Mouse (Mus musculus): ENCODE data around the gene Lrrc3c. TPM values are rescaled to one million over a fixed set of nuclear protein-coding genes. Genes with fewer than 3 reads are reported as not detected.
A peak's percentile ranks its signal among the peaks of the same experiment; 100 is the strongest.

Gene Lrrc3c
- polyA plus RNA-seq, 1 experiment from 2014 or later, result not detected

GRCm38 (mm10) chr11:98583571-98583970 lies 14.5 kb upstream of the Lrrc3c start:
- H3K36me3 ChIP-seq (ENCODE audit: control insufficient read depth, insufficient read depth, low read length), result no peaks in the 10 kb centered on the region
- WGBS, result 24% methylated on average over 3 of the region's 3 CpGs
- no peak overlapping the region for H3K27ac ChIP-seq (ENCODE audit: low read length)
- no peak overlapping the region for H3K4me2 ChIP-seq (ENCODE audit: low read depth, low read length)
- no peak overlapping the region for H3K4me3 ChIP-seq (ENCODE audit: low read length)
- no peak for ATAC-seq (ENCODE audit: low read depth)
- no peaks in the 10 kb centered on the region for H3K9me3 ChIP-seq (ENCODE audit: control insufficient read depth, low read length)
- no peak overlapping the region for H3K9ac ChIP-seq (ENCODE audit: low read length)
- H3K27me3 ChIP-seq (ENCODE audit: control insufficient read depth, insufficient read depth, low read depth, low read length), result no peaks in the 10 kb centered on the region
- peaks cover 26% of the 10 kb centered on the region for H3K4me1 ChIP-seq (replicated peaks; ENCODE audit: control insufficient read depth, insufficient read depth, low read length)

DNA sequence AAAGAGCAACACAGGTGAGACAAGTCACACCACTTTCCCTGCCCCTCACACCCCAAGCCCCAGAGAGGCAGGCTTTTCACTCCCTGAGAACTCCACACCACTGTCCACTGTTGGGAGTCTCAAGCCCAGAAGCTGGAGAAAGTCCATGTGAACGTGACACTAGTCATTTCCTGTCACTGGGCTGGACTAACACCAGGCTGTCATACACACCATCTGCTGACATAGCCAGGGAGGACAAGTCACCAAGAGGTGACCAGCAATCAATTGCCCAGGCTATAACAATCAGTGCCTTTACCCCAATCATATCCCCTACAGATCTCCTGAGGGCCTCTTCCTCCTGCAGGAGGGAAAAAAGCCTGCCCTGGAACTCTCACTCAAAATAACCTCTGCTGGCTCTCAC lies 13.9 kb upstream of the Lrrc3c start:
- no peak overlapping the region for H3K9ac ChIP-seq (ENCODE audit: low read length)
- no peak overlapping the region for H3K4me3 ChIP-seq (ENCODE audit: low read length)
- H3K9me3 ChIP-seq (ENCODE audit: control insufficient read depth, low read length), result no peaks in the 10 kb centered on the region
- 23% methylated on average over 1 of the region's 1 CpGs for WGBS
- H3K4me2 ChIP-seq (ENCODE audit: low read depth, low read length), result no peak overlapping the region
- no peak for ATAC-seq (ENCODE audit: low read depth)
- no peaks in the 10 kb centered on the region for H3K27me3 ChIP-seq (ENCODE audit: control insufficient read depth, insufficient read depth, low read depth, low read length)
- H3K27ac ChIP-seq (ENCODE audit: low read length), result no peak overlapping the region
- peaks cover 32% of the 10 kb centered on the region for H3K4me1 ChIP-seq (replicated peaks; ENCODE audit: control insufficient read depth, insufficient read depth, low read length)
- H3K36me3 ChIP-seq (ENCODE audit: control insufficient read depth, insufficient read depth, low read length), result no peaks in the 10 kb centered on the region

- no peak for ATAC-seq (ENCODE audit: low read depth)
- H3K27me3 ChIP-seq (ENCODE audit: control insufficient read depth, insufficient read depth, low read depth, low read length), result no peaks in the 10 kb centered on the region
- no peak overlapping the region for H3K4me2 ChIP-seq (ENCODE audit: low read depth, low read length)
- no peaks in the 10 kb centered on the region for H3K36me3 ChIP-seq (ENCODE audit: control insufficient read depth, insufficient read depth, low read length)
- WGBS, result 92% methylated on average over 6 of the region's 6 CpGs
- H3K9me3 ChIP-seq (ENCODE audit: control insufficient read depth, low read length), result no peaks in the 10 kb centered on the region
- peaks cover 32% of the 10 kb centered on the region for H3K4me1 ChIP-seq (replicated peaks; ENCODE audit: control insufficient read depth, insufficient read depth, low read length)
- no peak overlapping the region for H3K9ac ChIP-seq (ENCODE audit: low read length)
- H3K27ac ChIP-seq (ENCODE audit: low read length), result no peak overlapping the region
- H3K4me3 ChIP-seq (ENCODE audit: low read length), result no peak overlapping the region
Measured at GRCm38 (mm10) chr11:98584629-98585177, 13.4 kb upstream of the Lrrc3c start.

- Histone ChIP-seq H3K4me3 (ENCODE audit: low read length) (peak overlapping the region; percentile 93), H3K27ac (ENCODE audit: low read length) (peak overlapping the region; percentile 83), H3K4me2 (ENCODE audit: low read depth, low read length) (peak overlapping the region; percentile 95), H3K27me3 (ENCODE audit: control insufficient read depth, insufficient read depth, low read depth, low read length) (no peaks in the 10 kb centered on the region), H3K36me3 (ENCODE audit: control insufficient read depth, insufficient read depth, low read length) (no peaks in the 10 kb centered on the region), H3K4me1 (replicated peaks; ENCODE audit: control insufficient read depth, insufficient read depth, low read length) (peaks cover 32% of the 10 kb centered on the region), H3K9ac (ENCODE audit: low read length) (peak overlapping the region; percentile 92), H3K9me3 (ENCODE audit: control insufficient read depth, low read length) (no peaks in the 10 kb centered on the region)
- ATAC-seq (ENCODE audit: low read depth), result peak; percentile 13
- WGBS, result 1% methylated on average over 22 of the region's 22 CpGs
Measured at GRCm38 (mm10) chr11:98586087-98586891, 11.8 kb upstream of the Lrrc3c start.

DNA sequence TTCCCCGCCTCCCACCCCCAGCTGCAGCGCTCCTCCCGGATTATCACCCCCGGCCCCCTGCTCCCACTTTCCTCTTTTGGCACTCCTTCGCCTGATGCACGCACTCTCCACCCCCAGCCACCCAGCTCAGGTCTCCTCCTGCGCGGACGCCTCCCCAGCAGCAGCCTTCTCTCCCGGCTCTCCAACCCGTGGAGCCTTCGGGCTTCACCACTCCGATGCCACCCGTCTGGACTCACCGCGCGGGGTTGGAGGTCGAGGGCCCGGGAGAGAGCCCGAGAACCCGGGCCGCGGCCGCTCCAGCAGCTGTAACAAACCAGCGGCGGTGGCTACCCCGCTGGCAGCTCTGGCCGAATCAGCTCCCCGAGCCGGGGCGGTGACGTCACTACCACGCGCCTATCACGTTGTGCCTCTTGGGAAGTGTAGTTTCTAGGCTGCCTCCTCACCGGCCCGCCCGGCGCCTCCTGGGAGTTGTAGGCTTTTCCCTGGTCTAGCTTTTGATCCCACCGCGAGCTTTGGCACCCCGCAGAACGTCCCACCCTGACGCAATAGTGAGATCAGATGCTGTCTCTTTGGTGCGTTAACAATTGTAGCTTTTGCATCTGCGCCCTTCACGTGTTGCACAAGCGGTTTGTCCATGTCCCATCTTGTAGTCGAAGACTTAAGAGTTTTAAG lies 11.1 kb upstream of the Lrrc3c start, which contains the start of gene Ormdl3:
TSS of gene Ormdl3 (minus strand) at position 477 of the 672 bp plus-strand sequence.
- Histone ChIP-seq H3K27me3 (ENCODE audit: control insufficient read depth, insufficient read depth, low read depth, low read length) (no peaks in the 10 kb centered on the region), H3K4me2 (ENCODE audit: low read depth, low read length) (peak within 1 kb of the TSS; percentile 95), H3K4me3 (ENCODE audit: low read length) (peak within 1 kb of the TSS; percentile 93), H3K4me1 (replicated peaks; ENCODE audit: control insufficient read depth, insufficient read depth, low read length) (peaks cover 32% of the 10 kb centered on the region), H3K9ac (ENCODE audit: low read length) (peak within 1 kb of the TSS; percentile 92), H3K36me3 (ENCODE audit: control insufficient read depth, insufficient read depth, low read length) (no peaks in the 10 kb centered on the region), H3K27ac (ENCODE audit: low read length) (peak within 1 kb of the TSS; percentile 97), H3K9me3 (ENCODE audit: control insufficient read depth, low read length) (no peaks in the 10 kb centered on the region)
- WGBS, result under 1% methylated on average over 49 of the region's 49 CpGs
- ATAC-seq (ENCODE audit: low read depth), result peak; percentile 95

DNA sequence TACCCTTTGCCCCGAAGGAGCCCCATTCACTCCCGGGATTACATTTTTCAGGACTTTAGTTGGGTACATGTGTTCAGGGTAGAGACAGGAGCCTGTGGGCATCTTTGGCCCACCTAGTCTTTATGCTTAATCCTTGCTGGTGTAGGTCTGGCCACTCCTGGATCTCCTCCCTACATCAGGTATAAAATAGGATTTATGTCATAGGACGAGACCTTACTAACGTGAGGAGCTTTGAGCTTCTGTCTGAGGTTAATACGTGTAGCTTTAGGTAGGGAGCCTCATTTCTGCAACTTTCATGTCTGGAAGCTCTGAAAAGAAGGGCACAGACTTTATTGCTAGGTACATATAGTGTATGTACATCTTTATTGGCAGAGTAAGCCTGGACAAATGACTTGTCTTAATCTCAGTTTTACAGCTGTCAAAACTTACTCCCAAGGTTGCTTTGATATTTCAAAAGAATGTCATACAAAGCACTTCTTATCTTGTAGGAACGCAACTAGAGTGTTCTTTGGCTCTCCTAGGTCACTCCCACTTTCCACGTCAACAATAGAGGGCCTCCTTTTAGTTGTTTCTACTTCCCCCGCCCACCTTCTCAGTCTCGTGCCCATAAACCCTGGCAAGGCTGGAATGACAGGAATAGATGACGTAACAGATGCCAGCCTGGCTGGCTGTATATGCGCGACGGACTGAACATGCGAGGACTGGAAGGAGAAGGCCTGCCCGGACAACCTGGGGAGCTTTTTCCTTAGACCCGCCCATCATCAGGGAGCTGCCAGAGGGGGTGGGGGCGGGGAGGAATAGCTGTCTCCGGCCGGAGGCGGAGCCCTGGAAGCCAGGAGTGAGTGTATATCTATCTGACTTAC lies 10.2 kb upstream of the Lrrc3c start:
- peak; percentile 74 for ATAC-seq (ENCODE audit: low read depth)
- peaks cover 32% of the 10 kb centered on the region for H3K4me1 ChIP-seq (replicated peaks; ENCODE audit: control insufficient read depth, insufficient read depth, low read length)
- H3K27ac ChIP-seq (ENCODE audit: low read length), result peak overlapping the region; percentile 97
- H3K9me3 ChIP-seq (ENCODE audit: control insufficient read depth, low read length), result no peaks in the 10 kb centered on the region
- H3K27me3 ChIP-seq (ENCODE audit: control insufficient read depth, insufficient read depth, low read depth, low read length), result no peaks in the 10 kb centered on the region
- peak overlapping the region; percentile 92 for H3K9ac ChIP-seq (ENCODE audit: low read length)
- 3% methylated on average over 20 of the region's 20 CpGs for WGBS
- peak overlapping the region; percentile 95 for H3K4me2 ChIP-seq (ENCODE audit: low read depth, low read length)
- H3K36me3 ChIP-seq (ENCODE audit: control insufficient read depth, insufficient read depth, low read length), result no peaks in the 10 kb centered on the region
- H3K4me3 ChIP-seq (ENCODE audit: low read length), result peak overlapping the region; percentile 93

DNA sequence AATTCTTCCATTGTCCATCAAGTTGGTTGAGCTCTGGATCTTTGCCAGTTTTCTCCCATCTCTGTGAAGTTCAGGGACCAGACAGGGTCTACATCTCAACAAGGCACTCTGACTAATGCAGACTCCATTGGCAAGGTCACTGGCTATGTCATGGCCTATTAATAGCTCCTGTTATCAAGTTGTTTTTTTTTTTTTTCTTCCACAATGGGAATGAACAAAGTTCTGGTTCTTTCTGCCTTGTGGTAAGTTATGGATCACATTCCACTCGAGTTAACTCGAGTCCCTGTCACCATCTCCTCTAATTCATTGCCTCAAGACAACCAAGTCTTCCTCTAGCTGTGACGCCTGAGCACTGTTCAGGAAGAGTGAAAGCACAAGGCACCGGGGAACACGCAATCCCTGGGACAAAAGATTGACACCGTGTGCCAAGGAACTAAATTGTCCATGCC lies 9.2 kb upstream of the Lrrc3c start:
- H3K9ac ChIP-seq (ENCODE audit: low read length), result peak overlapping the region; percentile 60
- H3K9me3 ChIP-seq (ENCODE audit: control insufficient read depth, low read length), result no peaks in the 10 kb centered on the region
- 58% methylated on average over 6 of the region's 6 CpGs for WGBS
- peaks cover 32% of the 10 kb centered on the region for H3K4me1 ChIP-seq (replicated peaks; ENCODE audit: control insufficient read depth, insufficient read depth, low read length)
- H3K27ac ChIP-seq (ENCODE audit: low read length), result peak overlapping the region; percentile 97
- no peaks in the 10 kb centered on the region; the same call in 1 of the 2 replicates for H3K27me3 ChIP-seq (ENCODE audit: control insufficient read depth, insufficient read depth, low read depth, low read length)
- peak overlapping the region; percentile 95 for H3K4me2 ChIP-seq (ENCODE audit: low read depth, low read length)
- H3K4me3 ChIP-seq (ENCODE audit: low read length), result peak overlapping the region; percentile 93; the same call in 1 of the 2 replicates
- no peaks in the 10 kb centered on the region for H3K36me3 ChIP-seq (ENCODE audit: control insufficient read depth, insufficient read depth, low read length)
- no peak for ATAC-seq (ENCODE audit: low read depth)

DNA sequence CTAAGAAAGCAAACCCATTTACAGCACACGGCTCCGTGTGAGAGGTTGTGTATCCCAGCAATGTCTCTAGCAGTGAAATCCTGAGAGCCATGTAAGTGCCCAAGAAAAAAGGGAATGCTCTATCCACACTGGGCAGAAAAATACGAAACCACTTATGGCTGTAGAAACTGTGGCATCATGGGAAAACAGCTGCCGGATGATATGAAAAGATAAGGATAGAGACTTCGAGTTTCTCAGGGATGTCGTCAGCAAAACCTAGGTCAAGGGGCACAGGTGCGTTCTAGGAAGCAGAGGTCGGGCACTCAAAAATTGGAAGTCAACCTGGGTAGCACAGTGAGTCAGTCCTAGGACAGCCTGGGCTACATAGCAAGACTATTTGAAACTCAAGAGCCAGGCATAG lies 8.8 kb upstream of the Lrrc3c start:
- no peaks in the 10 kb centered on the region; the same call in 1 of the 2 replicates for H3K27me3 ChIP-seq (ENCODE audit: control insufficient read depth, insufficient read depth, low read depth, low read length)
- H3K4me2 ChIP-seq (ENCODE audit: low read depth, low read length), result no peak overlapping the region
- H3K4me1 ChIP-seq (replicated peaks; ENCODE audit: control insufficient read depth, insufficient read depth, low read length), result peaks cover 32% of the 10 kb centered on the region
- 74% methylated on average over 8 of the region's 8 CpGs for WGBS
- no peak overlapping the region; the same call in 1 of the 2 replicates for H3K9ac ChIP-seq (ENCODE audit: low read length)
- no peak for ATAC-seq (ENCODE audit: low read depth)
- no peaks in the 10 kb centered on the region for H3K9me3 ChIP-seq (ENCODE audit: control insufficient read depth, low read length)
- H3K4me3 ChIP-seq (ENCODE audit: low read length), result no peak overlapping the region
- peak overlapping the region; percentile 97 for H3K27ac ChIP-seq (ENCODE audit: low read length)
- H3K36me3 ChIP-seq (ENCODE audit: control insufficient read depth, insufficient read depth, low read length), result no peaks in the 10 kb centered on the region
